Mouse (Mus musculus): ENCODE results near the gene Arpc5.
"Not testable (repeated sequence)": the region's sequence is repeated elsewhere in the genome, so short reads cannot be mapped to it uniquely, and the experiment has no call there.

Gene Arpc5

GRCm38 (mm10) chr1:152766032-152766772, at the start of gene Arpc5, which contains the start of gene Rgl1:
Gene Arpc5 (plus strand): TSS chr1:152766542.
Gene Rgl1 (minus strand): TSS chr1:152766351.
- DNase-seq (ENCODE audit: low spot score in 2 of 2), result peak; percentile 94 to 96

GRCm38 (mm10) chr1:152717329-152717728, 49.0 kb upstream of the Arpc5 start:
- no peak for DNase-seq (ENCODE audit: low spot score in 2 of 2)

DNA sequence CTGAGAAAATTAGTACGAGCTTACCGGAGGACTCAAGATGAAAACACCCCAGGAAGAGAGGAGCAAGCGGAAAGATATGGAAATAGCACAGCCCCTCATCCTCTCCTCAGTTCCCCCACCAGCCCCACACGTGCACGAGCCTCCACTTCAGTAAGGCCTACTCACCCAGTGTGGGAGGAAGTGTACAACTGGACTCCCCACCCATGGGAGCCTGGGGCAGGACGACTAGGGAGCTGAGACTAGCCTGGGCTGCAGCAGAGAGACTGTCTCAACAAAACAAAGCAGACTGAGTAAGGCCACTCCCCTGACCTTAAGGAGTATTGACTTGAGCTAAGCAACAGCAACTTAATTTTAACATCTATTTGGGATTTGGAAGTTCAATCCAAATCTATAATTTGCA, 48.1 kb upstream of the Arpc5 start:
- no peak for DNase-seq (ENCODE audit: low spot score in 2 of 2)

DNA sequence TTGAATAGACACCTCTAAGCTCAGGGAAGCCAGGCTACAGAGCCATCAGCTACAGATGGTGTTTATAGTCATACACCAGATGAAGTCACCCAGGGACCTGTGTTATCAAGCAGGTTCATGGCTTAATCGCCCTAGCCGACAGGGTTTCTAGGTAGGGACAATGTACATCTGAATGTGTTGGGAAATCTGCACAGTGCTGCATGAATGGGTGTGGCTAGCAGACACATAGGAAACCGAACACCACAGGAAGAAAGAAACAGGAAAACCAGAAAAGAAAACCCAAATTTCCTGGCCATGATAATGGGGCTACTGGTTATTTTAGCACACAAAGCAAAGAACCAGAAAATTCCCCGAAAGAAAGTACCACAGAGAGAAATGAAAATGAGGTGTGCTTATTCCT, 45.4 kb upstream of the Arpc5 start:
- no peak for DNase-seq (ENCODE audit: low spot score in 2 of 2)

GRCm38 (mm10) chr1:152721535-152722198, 44.7 kb upstream of the Arpc5 start:
- DNase-seq (ENCODE audit: low spot score in 2 of 2), result no peak

DNA sequence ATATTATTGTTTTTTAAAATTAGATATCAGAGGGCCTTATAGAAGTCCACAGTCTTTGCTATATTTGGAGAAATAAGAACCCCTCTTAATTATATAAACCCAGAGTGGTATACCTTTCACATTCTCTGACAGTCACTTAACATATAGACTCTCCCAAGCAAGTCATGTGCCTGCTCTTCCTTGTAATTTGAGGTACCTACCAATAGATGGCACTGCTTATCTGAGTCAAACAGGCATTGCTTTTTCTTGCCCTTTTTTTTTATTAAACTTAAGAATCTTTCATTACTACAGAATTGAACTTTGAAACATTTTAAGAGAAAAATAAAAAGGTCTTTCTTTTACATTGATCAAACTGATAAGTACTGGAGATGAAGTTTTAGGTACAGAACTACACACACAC, 42.1 kb upstream of the Arpc5 start:
- DNase-seq (ENCODE audit: low spot score in 2 of 2), result no peak

- no peak for DNase-seq (ENCODE audit: low spot score in 2 of 2)
Observed at GRCm38 (mm10) chr1:152726095-152726494, 40.2 kb upstream of the Arpc5 start.

DNA sequence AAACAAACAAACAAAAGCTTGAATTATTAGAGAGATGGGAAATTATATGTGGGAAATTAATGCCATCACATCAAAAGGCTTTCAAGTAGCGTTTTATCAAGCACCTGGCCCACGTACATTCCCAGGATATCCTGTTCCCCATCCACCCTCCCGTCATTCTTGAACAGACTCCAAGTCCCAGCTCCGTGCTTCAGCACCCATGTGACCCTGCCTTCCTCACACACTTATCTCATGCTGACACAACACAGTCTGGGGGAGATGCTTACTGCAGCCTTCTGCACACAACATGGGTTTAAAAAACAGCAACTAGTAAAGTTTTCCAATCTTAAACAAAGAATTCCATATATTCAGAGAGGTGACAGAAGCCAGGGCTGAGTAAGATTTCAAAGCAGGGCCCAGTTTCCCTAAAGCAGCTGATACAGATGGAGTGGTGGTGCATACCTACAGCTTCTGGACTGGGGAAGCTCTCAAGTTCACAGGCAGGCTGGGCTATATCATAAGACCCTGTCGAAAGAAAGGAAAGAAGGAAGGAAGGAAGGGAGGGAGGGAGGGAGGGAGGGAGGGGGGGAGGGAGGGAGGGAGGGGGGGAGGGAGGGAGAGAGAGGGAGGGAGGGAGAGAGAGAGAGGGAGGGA, 38.6 kb upstream of the Arpc5 start:
- DNase-seq (ENCODE audit: low spot score in 2 of 2), result no peak

- no peak for DNase-seq (ENCODE audit: low spot score in 2 of 2)
Observed at GRCm38 (mm10) chr1:152738793-152739192, 27.5 kb upstream of the Arpc5 start.

DNA sequence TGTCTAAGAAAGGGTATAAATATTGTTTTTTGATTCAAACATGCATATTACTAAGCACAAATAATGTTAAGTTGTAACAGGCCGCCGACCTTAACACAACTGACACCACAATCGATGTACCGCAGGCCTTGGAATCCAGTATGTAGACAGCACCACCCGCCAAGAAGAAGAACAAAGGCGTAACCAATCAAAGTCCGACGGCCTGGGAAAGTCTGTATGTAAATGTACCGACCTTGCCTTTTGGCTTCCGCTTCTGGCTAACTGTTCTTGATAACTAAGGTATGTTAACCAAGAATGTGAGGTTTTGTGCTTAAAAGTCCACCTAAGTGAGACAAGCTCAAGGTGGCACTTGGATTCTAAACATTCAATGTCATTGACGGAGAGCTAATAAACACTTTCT, 27.0 kb upstream of the Arpc5 start:
- DNase-seq (ENCODE audit: low spot score in 2 of 2), result no peak

DNA sequence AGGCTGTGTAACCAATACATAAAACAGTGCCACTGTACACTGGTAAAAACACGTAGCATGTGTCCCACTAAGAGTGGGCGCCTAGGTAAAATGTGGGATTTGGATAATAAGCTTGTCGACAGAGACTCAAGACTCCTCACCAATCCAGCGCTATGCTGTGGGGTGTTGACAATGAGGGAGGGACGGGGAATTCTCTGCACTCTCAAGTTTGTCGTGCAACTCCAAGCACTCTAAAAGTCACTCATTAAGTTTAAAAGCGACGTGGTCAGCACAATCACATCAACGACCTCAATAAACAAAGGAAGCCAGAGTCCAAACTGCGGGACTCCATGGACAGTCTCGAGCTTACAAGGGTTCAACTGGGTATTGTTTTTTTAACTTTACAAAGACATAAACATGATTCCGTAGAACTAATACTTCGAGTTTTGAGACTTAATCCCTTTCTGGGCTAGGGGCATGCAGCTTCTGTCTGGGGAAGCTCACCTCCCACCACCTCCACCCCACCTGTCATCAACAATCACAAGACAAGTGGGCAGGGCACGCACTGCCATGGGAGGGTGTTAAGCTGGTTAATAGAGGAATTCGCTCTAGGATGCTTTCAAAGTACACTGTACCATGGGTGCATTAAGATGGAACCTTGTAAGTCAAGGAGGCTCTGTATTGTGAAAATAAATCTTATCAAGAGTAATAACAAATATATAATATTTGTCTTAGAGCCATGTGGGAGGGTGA, 23.1 kb upstream of the Arpc5 start:
- no peak for DNase-seq (ENCODE audit: low spot score in 2 of 2)

- peak; percentile 82 to 87 for DNase-seq (ENCODE audit: low spot score in 2 of 2)
Observed at GRCm38 (mm10) chr1:152746426-152746825, 19.9 kb upstream of the Arpc5 start.

DNA sequence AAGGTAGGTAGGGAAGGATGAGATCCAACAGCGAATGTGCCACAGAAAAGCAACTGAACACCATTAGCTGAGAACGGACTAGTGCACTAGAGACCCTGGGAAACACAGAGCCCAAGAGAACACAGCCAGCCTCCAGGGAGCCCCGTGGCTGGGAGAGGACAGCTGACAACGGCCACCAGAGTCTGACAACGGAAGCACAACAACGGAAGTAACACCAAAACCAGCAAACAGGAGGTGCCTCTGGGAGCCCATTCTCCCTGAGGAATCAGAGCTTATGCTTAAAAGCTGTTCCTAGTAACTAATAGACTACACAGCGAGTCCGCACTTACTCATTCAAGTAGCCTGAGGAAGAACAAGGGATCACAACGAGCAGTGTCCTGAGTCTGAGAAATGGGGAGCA, 17.1 kb upstream of the Arpc5 start:
- DNase-seq (ENCODE audit: low spot score in 2 of 2), result no peak

- DNase-seq (ENCODE audit: low spot score in 2 of 2), result no peak
Observed at GRCm38 (mm10) chr1:152750312-152750965, 15.9 kb upstream of the Arpc5 start, which contains the start of gene Apobec4. Gene Apobec4 (plus strand): TSS chr1:152750551.

- DNase-seq (ENCODE audit: low spot score in 2 of 2), result no peak
Observed at GRCm38 (mm10) chr1:152761791-152762190, 4.6 kb upstream of the Arpc5 start.

DNA sequence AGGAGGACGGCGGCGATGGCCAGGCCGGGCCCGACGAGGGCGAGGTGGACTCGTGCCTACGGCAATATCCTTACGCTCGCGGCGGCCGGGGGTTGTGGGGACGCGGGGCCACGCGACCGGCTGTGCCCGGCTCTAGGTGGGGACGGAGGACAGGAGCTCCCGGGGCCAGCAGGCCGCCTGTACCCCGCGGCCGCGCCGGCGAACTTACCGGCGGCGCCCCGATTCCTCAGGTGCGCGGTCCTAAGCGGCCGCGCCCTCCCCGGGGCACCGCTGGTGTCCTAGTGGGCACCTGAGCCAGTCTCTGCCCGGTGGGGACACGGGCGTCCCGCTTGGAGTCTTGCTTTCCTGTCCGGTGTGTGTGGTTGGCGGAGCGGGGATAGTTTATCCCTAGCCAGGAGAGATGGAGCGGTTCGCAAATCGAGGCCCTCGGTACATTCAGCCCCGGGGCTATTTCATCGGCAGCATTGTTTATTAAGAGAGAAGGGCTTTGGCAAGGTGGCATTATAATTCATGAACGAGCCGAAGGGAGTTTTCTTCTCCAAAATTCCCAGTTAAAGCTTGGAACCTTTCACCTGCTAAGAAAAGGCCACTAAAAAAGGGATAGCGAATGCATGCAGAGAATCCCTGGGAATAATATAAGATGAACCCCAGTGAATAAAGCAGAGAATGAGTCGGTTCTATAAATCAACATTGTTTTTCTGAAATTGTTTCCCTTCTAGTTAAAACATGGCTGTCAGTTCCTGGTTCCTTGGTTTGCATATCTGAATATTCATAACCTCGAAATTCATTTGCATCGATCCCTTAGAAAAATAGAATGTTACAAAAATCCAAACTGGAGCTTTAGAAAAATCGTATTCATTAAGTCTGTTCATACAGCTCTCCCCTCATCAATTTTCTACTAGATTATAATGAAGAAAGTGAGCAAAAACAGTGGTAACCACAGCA, 734 bp downstream of the Arpc5 start:
- DNase-seq (ENCODE audit: low spot score in 2 of 2), result no peak

GRCm38 (mm10) chr1:152767749-152768488, 1.6 kb downstream of the Arpc5 start:
- peak; percentile 65 to 86 for DNase-seq (ENCODE audit: low spot score in 2 of 2)

DNA sequence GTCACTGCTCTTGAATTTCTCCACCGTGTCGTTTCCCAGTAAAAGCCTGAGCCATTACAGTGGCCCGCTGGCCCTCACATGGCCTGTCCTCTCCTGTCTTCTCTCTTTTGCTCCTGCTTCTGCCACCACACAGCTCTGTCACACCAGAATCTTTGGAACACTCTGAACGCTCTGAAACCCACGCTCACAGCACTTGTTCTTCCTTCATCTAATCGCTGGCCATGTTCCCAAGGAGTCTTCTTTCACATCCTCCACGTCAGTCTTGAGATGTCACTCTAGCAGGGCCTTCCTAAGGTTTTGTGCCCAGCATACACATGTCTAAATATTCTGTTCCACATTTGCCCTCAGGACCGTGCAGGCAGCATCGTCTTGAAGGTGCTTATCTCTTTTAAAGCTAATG, 4.7 kb downstream of the Arpc5 start:
- DNase-seq (ENCODE audit: low spot score in 2 of 2), result no peak

GRCm38 (mm10) chr1:152774601-152775000, 8.3 kb downstream of the Arpc5 start:
- not testable (repeated sequence) for DNase-seq (ENCODE audit: low spot score in 2 of 2)
